Mouse (Mus musculus) hindbrain, embryonic 13.5 days (tissue): Measurements from ENCODE around the gene Htr6. TPM values are rescaled to one million over a fixed set of nuclear protein-coding genes. Genes with fewer than 3 reads are reported as not detected.
A peak's percentile ranks its signal among the peaks of the same experiment; 100 is the strongest.

ENCODE experiments used
- ATAC-seq: fragments of 200-750 bp; cut with Nextera tagmentation; 2 replicates; pipeline ENCODE4 v1.8.0; 2017; ENCODE audit warnings: moderate TSS enrichment; ENCODE audit not compliant: low FRiP score
- H3K27ac ChIP-seq: fragments of 300-500 bp; sonication (generic); 2 replicates; pipeline ENCODE4 v1.5.1; 2015; ENCODE audit warnings: inconsistent platforms, mild to moderate bottlenecking, moderate library complexity
- H3K27me3 ChIP-seq: fragments of 300-500 bp; sonication (generic); 2 replicates; pipeline ENCODE4 v1.6.1; 2015; ENCODE audit warnings: mild to moderate bottlenecking, inconsistent platforms
- H3K36me3 ChIP-seq: fragments of 300-500 bp; sonication (generic); 2 replicates; pipeline ENCODE4 v1.6.1; 2015; ENCODE audit warnings: mild to moderate bottlenecking, inconsistent platforms
- H3K4me1 ChIP-seq: fragments of 300-500 bp; sonication (generic); replicated peaks from 2 replicates; pipeline ENCODE4 v1.6.1; 2015; ENCODE audit warnings: inconsistent platforms
- H3K4me2 ChIP-seq: fragments of 300-500 bp; sonication (generic); 2 replicates; pipeline ENCODE4 v1.6.1; 2015; ENCODE audit warnings: inconsistent platforms, mild to moderate bottlenecking, moderate library complexity
- H3K4me3 ChIP-seq: fragments of 300-500 bp; sonication (generic); 2 replicates; pipeline ENCODE4 v1.5.1; 2015; ENCODE audit warnings: mild to moderate bottlenecking, inconsistent platforms
- H3K9ac ChIP-seq: fragments of 300-500 bp; sonication (generic); 2 replicates; pipeline ENCODE4 v1.6.1; 2015; ENCODE audit warnings: mild to moderate bottlenecking, inconsistent platforms
- H3K9me3 ChIP-seq: fragments of 300-500 bp; sonication (generic); 2 replicates; pipeline ENCODE4 v1.6.1; 2016; ENCODE audit warnings: inconsistent platforms
- WGBS: fragments of 180-500 bp; shearing (Covaris S2); methylation state at CpG from one replicate; pipeline ENCODE4 v1.1.7; 2015; 5-methylcytosine and 5-hydroxymethylcytosine counted together
- polyA plus RNA-seq: library from polyadenylated mRNA; unstranded; fragments of >200 nt; fragmentation: Nextera tagmentation; extraction: Ambion mirVana; gene quantifications from 2 replicates; pipeline ENCODE4 v1.2.1, GENCODE M21; 2015

Htr6 gene
- polyA plus RNA-seq, 1 experiment from 2014 or later, result 0.27 TPM

DNA sequence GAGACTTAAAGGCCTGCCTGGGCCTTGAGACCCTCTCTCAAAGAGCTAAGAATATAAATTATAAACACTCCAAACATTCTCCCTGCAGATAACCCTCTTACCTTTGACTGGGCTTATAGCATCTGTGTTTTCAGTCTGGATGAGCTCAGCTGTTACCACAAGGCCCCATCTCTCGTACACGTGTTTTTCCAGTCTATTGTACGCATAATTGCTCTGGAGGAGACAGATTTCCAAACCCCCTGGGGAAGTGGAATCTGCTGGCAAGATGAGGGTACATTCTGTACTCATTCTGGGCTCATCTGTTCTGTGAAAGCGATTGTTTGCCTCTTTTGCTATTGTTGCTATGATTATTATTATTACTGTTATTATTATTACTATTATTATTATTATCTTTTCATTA is 56.4 kb downstream of the Htr6 start:
- H3K9ac ChIP-seq, result no peak overlapping the region
- H3K27ac ChIP-seq, result peak overlapping the region; percentile 63
- H3K36me3 ChIP-seq, result no peaks in the 10 kb centered on the region
- 35% methylated on average over 4 of the region's 4 CpGs for WGBS
- H3K27me3 ChIP-seq, result no peaks in the 10 kb centered on the region
- H3K9me3 ChIP-seq, result no peaks in the 10 kb centered on the region
- no peak overlapping the region for H3K4me2 ChIP-seq
- ATAC-seq, result no peak
- peaks cover 23% of the 10 kb centered on the region for H3K4me1 ChIP-seq
- H3K4me3 ChIP-seq, result no peak overlapping the region

DNA sequence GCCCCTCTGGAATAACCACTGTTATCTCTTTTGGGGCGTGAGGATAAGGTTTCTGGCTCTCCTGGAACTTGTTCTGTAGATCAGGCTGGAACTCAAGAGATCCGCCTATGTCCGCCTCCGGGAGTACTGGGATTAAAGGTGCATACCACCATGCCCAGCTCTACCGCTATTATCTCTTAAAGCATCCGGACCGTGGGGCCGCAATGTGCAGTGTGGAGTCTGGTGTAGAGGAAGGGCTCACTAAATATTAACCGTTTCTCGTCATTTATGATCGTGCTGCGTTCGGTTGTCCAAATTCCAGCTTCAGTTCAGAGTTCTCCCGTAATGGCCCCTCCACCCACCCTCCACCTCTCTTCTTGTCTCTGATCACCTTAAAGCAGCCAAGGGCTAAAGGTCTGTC is 57.0 kb downstream of the Htr6 start:
- H3K9ac ChIP-seq, result no peak overlapping the region
- H3K27me3 ChIP-seq, result no peaks in the 10 kb centered on the region
- peak overlapping the region; percentile 63 for H3K27ac ChIP-seq
- no peaks in the 10 kb centered on the region for H3K36me3 ChIP-seq
- peaks cover 23% of the 10 kb centered on the region for H3K4me1 ChIP-seq
- no peak for ATAC-seq
- WGBS, result 91% methylated on average over 14 of the region's 14 CpGs
- H3K4me3 ChIP-seq, result no peak overlapping the region
- no peaks in the 10 kb centered on the region for H3K9me3 ChIP-seq
- H3K4me2 ChIP-seq, result no peak overlapping the region

DNA sequence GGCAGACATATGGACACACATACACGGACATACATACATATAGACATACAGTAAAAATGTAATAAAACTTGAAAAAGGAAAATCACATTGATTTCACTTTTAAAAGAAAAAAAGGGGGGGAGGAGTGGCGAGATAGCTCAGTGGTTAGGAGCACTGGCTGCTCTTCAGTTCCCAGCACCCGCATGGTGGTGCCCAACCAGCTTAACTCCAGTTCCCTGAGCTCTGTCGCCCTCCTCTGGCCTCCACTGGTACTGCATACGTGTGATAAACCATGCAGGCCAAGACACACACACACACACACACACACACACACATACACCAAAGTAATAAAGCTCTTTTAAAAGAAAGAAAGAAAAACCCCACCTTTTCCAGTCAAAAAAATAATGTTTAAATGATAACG is 60.6 kb downstream of the Htr6 start:
- Histone ChIP-seq H3K27me3 (no peaks in the 10 kb centered on the region), H3K4me1 (peaks cover 15% of the 10 kb centered on the region), H3K27ac (no peak overlapping the region), H3K9me3 (no peaks in the 10 kb centered on the region), H3K4me2 (no peak overlapping the region), H3K36me3 (no peaks in the 10 kb centered on the region), H3K4me3 (no peak overlapping the region), H3K9ac (no peak overlapping the region)
- ATAC-seq, result no peak
- 81% methylated on average over 6 of the region's 6 CpGs for WGBS

DNA sequence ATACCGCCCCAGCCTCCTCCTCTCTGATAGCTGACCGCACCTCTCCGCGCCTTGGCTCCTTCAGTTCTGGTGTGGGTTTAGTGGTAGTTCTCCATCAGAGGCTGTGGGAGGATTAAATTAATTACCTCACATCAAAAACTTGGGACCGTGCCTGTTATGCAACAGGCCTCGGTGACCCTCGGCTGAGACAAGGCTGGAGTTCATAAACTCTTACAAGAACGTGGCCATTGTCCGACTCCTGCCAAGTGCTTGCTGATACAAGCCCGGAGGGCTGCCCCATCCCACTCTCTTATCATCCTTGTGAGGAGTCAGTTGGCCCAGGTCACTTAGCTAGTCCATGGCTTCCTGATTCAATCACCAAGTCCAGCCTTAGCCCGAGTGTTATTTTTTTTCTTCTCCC is 62.1 kb downstream of the Htr6 start:
- H3K4me2 ChIP-seq, result no peak overlapping the region
- ATAC-seq, result no peak
- H3K9ac ChIP-seq, result no peak overlapping the region
- H3K4me3 ChIP-seq, result no peak overlapping the region
- H3K27ac ChIP-seq, result no peak overlapping the region
- no peaks in the 10 kb centered on the region for H3K9me3 ChIP-seq
- peaks cover 7% of the 10 kb centered on the region for H3K4me1 ChIP-seq
- no peaks in the 10 kb centered on the region for H3K27me3 ChIP-seq
- 93% methylated on average over 11 of the region's 11 CpGs for WGBS
- H3K36me3 ChIP-seq, result no peaks in the 10 kb centered on the region

DNA sequence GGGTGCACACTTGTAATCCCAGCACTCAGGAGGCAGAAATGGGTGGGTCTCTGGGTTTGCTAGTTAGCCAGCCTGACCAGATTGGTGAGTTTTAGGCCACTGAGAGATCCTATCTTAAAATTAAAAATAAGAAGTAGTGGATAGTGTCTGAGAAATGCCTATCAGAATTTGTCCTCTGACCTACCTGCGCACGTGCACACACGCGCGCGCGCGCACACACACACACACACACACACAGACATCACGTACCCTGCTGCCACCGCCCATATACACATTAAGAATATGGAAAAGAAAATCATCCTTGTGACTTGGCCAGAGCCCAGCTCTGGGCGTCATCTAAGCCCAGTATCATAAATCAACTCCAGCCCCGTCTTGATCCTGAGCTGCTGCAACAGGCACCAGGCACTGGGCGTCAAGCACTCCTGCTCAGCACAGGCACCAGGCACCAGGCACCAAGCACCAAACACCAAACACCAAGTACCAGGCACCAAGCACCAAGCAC is 64.1 kb downstream of the Htr6 start:
- Histone ChIP-seq H3K36me3 (no peaks in the 10 kb centered on the region), H3K27me3 (peaks cover 5% of the 10 kb centered on the region; the same call in 1 of the 2 replicates), H3K4me1 (peaks cover 12% of the 10 kb centered on the region), H3K9ac (no peak overlapping the region), H3K9me3 (no peaks in the 10 kb centered on the region), H3K27ac (no peak overlapping the region), H3K4me3 (no peak overlapping the region), H3K4me2 (no peak overlapping the region)
- 94% methylated on average over 13 of the region's 13 CpGs for WGBS
- no peak for ATAC-seq

Other genes with a start within 250 kb of the Htr6 start
- 0.25 and 0.49 TPM in 2 replicates for gene Pla2g5, start 212.1 kb downstream of the Htr6 start, polyA plus RNA-seq
- not detected in 2 replicates for gene Gm13030, start 201.6 kb downstream of the Htr6 start, polyA plus RNA-seq
- not detected in 2 replicates for gene Pla2g2e, start 197.6 kb downstream of the Htr6 start, polyA plus RNA-seq
- gene Otud3, start 161.6 kb downstream of the Htr6 start, polyA plus RNA-seq, result 2.5 and 3.5 TPM in 2 replicates
- gene Rnf186, start 108.5 kb downstream of the Htr6 start, polyA plus RNA-seq, result not detected in 2 replicates
- gene Tmco4, start 102.7 kb downstream of the Htr6 start, polyA plus RNA-seq, result 0.89 and 1.3 TPM in 2 replicates
- gene Nbl1, start 17.4 kb upstream of the Htr6 start, polyA plus RNA-seq, result 40.8 and 45.3 TPM in 2 replicates
- 424 and 441 TPM in 2 replicates for gene Minos1, start 55.5 kb upstream of the Htr6 start, polyA plus RNA-seq
- 340 and 343 TPM in 2 replicates for gene Capzb, start 117.3 kb upstream of the Htr6 start, polyA plus RNA-seq
- gene Pqlc2, start 235.1 kb upstream of the Htr6 start, polyA plus RNA-seq, result 14.3 TPM in 2 replicates
- gene Akr7a5, start 235.2 kb upstream of the Htr6 start, polyA plus RNA-seq, result 58.7 and 60.0 TPM in 2 replicates